Mouse (Mus musculus): Measurements from ENCODE around the gene Rbfox1. TPM values are rescaled to one million over a fixed set of nuclear protein-coding genes. Genes with fewer than 3 reads are reported as not detected.

The Rbfox1 gene
- polyA plus RNA-seq, 1 experiment from 2014 or later = 7.5 TPM

GRCm38 (mm10) chr16:7365878-7366277, 1480.7 kb downstream of the Rbfox1 start:
- Histone ChIP-seq H3K4me1 (ENCODE audit: control insufficient read depth, insufficient read depth, low read length) (no peaks in the 10 kb centered on the region), H3K4me2 (replicated peaks; ENCODE audit: low read depth, low read length) (no peak overlapping the region), H3K4me3 (ENCODE audit: low read length) (no peak overlapping the region), H3K27me3 (ENCODE audit: control insufficient read depth, insufficient read depth, low read length) (no peaks in the 10 kb centered on the region), H3K36me3 (ENCODE audit: control insufficient read depth, insufficient read depth, low read length) (no peaks in the 10 kb centered on the region), H3K27ac (ENCODE audit: low read depth, low read length) (no peak overlapping the region), H3K9ac (ENCODE audit: low read depth, low read length) (no peak overlapping the region), H3K9me3 (ENCODE audit: control insufficient read depth, low read length) (no peaks in the 10 kb centered on the region)
- no peak for ATAC-seq (ENCODE audit: low FRiP score, low TSS enrichment)

- H3K4me1 ChIP-seq (ENCODE audit: control insufficient read depth, insufficient read depth, low read length) = no peaks in the 10 kb centered on the region
- no peak for ATAC-seq (ENCODE audit: low FRiP score, low TSS enrichment)
- no peak overlapping the region for H3K4me3 ChIP-seq (ENCODE audit: low read length)
- WGBS = 63% methylated on average over 3 of the region's 3 CpGs
- H3K4me2 ChIP-seq (replicated peaks; ENCODE audit: low read depth, low read length) = no peak overlapping the region
- H3K9me3 ChIP-seq (ENCODE audit: control insufficient read depth, low read length) = no peaks in the 10 kb centered on the region
- H3K9ac ChIP-seq (ENCODE audit: low read depth, low read length) = no peak overlapping the region
- no peaks in the 10 kb centered on the region for H3K27me3 ChIP-seq (ENCODE audit: control insufficient read depth, insufficient read depth, low read length)
- H3K27ac ChIP-seq (ENCODE audit: low read depth, low read length) = no peak overlapping the region
- no peaks in the 10 kb centered on the region for H3K36me3 ChIP-seq (ENCODE audit: control insufficient read depth, insufficient read depth, low read length)
Observed at GRCm38 (mm10) chr16:7374146-7374545, 1489.0 kb downstream of the Rbfox1 start.

DNA sequence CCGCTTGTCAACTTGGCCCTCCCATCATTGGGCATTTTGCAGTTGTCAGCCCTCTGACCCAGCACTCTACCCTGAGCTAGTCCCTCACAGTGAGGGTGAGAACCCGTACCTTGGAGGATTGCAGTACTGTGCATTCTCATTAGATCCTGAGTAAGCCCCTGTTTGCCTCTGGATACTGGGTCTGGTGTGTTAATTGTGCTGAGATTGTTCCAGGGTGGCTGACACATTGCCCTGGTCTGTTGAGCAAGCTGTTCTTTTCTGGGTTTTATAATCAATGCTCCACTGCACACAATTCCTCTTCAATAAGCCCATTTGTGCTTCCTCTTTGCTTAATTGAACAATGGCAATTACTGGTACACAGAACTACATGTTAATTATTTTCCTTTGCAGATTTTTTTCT, 1489.5 kb downstream of the Rbfox1 start:
- 63% methylated on average over 2 of the region's 2 CpGs for WGBS
- Histone ChIP-seq H3K4me2 (replicated peaks; ENCODE audit: low read depth, low read length) (no peak overlapping the region), H3K9ac (ENCODE audit: low read depth, low read length) (no peak overlapping the region), H3K4me3 (ENCODE audit: low read length) (no peak overlapping the region), H3K27ac (ENCODE audit: low read depth, low read length) (no peak overlapping the region), H3K9me3 (ENCODE audit: control insufficient read depth, low read length) (no peaks in the 10 kb centered on the region), H3K36me3 (ENCODE audit: control insufficient read depth, insufficient read depth, low read length) (no peaks in the 10 kb centered on the region), H3K27me3 (ENCODE audit: control insufficient read depth, insufficient read depth, low read length) (no peaks in the 10 kb centered on the region), H3K4me1 (ENCODE audit: control insufficient read depth, insufficient read depth, low read length) (no peaks in the 10 kb centered on the region)
- no peak for ATAC-seq (ENCODE audit: low FRiP score, low TSS enrichment)

- no peaks in the 10 kb centered on the region for H3K27me3 ChIP-seq (ENCODE audit: control insufficient read depth, insufficient read depth, low read length)
- H3K27ac ChIP-seq (ENCODE audit: low read depth, low read length) = no peak overlapping the region
- no peak overlapping the region for H3K4me3 ChIP-seq (ENCODE audit: low read length)
- no peaks in the 10 kb centered on the region for H3K4me1 ChIP-seq (ENCODE audit: control insufficient read depth, insufficient read depth, low read length)
- no peak overlapping the region for H3K4me2 ChIP-seq (replicated peaks; ENCODE audit: low read depth, low read length)
- H3K9ac ChIP-seq (ENCODE audit: low read depth, low read length) = no peak overlapping the region
- H3K36me3 ChIP-seq (ENCODE audit: control insufficient read depth, insufficient read depth, low read length) = no peaks in the 10 kb centered on the region
- ATAC-seq (ENCODE audit: low FRiP score, low TSS enrichment) = no peak
- H3K9me3 ChIP-seq (ENCODE audit: control insufficient read depth, low read length) = no peaks in the 10 kb centered on the region
Observed at GRCm38 (mm10) chr16:7396101-7396500, 1510.9 kb downstream of the Rbfox1 start.

DNA sequence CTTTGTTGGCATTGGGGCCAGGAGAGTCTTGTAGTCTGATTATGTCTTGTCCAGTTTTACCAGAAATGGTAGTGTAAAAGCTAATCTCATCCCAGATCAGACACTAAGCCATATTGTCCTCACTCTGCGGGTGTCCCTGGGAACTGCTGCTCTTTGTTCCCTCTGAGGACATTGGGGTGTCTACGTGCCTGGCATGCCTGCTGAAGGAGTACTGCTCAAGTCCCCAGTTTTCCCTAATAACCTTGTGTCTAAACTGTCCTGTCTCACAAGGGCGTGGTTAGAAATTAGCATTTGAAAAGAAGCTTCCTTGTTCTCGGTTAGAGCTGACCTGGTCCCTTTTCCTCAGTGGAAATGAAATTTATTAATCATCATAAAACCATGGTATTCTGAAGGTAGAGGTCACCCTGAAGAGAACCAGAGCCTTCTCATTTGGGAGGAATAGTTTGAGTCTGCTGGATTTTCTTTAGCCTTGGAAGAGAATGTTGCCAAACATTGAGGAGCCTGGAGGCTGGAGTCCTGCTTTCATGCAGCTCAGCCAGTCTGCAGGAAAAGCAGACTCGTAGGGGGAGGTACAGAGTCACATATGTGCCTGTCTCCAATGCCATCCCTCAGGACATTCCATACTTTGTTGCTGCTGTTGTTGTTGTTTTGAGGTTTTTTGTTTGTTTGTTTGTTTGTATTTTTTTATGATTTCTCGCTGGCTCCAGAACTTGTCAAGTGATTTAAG, 1519.8 kb downstream of the Rbfox1 start:
- no peak overlapping the region for H3K9ac ChIP-seq (ENCODE audit: low read depth, low read length)
- H3K27me3 ChIP-seq (ENCODE audit: control insufficient read depth, insufficient read depth, low read length) = no peaks in the 10 kb centered on the region
- H3K27ac ChIP-seq (ENCODE audit: low read depth, low read length) = no peak overlapping the region
- H3K4me2 ChIP-seq (replicated peaks; ENCODE audit: low read depth, low read length) = no peak overlapping the region
- no peaks in the 10 kb centered on the region for H3K4me1 ChIP-seq (ENCODE audit: control insufficient read depth, insufficient read depth, low read length)
- 55% methylated on average over 6 of the region's 6 CpGs for WGBS
- no peaks in the 10 kb centered on the region for H3K9me3 ChIP-seq (ENCODE audit: control insufficient read depth, low read length)
- no peak overlapping the region for H3K4me3 ChIP-seq (ENCODE audit: low read length)
- no peak for ATAC-seq (ENCODE audit: low FRiP score, low TSS enrichment)
- no peaks in the 10 kb centered on the region for H3K36me3 ChIP-seq (ENCODE audit: control insufficient read depth, insufficient read depth, low read length)

DNA sequence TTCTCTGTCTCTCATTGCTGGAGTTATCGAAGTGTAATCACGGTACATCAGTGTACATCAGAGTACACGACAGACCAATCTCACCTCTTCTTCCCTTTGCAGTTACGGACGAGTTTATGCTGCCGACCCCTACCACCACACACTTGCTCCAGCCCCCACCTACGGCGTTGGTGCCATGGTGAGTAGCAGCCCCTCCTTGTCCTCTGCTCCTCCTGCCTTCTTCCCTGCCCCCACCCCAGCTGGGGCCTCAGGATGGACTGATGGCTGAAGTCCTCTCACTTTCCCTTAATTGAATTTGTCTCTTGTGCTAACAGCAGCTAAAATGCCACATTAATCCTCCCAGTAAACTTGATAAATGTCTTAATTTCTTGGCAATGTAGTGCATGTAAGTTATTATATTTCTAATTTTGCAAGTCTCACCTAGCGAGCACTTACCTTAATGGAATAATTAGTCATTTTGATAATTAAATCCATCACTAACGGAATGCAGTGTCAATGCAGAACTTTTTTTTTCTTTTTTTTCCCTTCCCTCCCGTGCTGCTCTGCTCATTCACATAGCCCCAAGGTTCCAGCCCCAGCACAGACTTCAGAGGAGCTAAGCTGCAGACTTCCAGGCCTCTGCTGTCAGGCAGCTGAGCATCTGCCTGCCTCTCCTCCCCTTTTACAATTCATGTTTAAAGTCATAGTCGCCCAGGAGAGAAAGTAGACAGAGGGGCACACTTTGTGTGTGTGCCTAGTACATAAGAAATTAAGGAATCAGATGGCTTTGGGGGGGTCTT, 1522.9 kb downstream of the Rbfox1 start:
- no peak overlapping the region for H3K4me2 ChIP-seq (replicated peaks; ENCODE audit: low read depth, low read length)
- no peak overlapping the region for H3K27ac ChIP-seq (ENCODE audit: low read depth, low read length)
- H3K9ac ChIP-seq (ENCODE audit: low read depth, low read length) = no peak overlapping the region
- no peaks in the 10 kb centered on the region for H3K36me3 ChIP-seq (ENCODE audit: control insufficient read depth, insufficient read depth, low read length)
- 41% methylated on average over 12 of the region's 12 CpGs for WGBS
- no peaks in the 10 kb centered on the region for H3K9me3 ChIP-seq (ENCODE audit: control insufficient read depth, low read length)
- no peaks in the 10 kb centered on the region for H3K27me3 ChIP-seq (ENCODE audit: control insufficient read depth, insufficient read depth, low read length)
- no peaks in the 10 kb centered on the region for H3K4me1 ChIP-seq (ENCODE audit: control insufficient read depth, insufficient read depth, low read length)
- H3K4me3 ChIP-seq (ENCODE audit: low read length) = no peak overlapping the region
- 0 out of 2 replicates have a peak, but pooled peaks have one; percentile 55 for ATAC-seq (ENCODE audit: low FRiP score, low TSS enrichment)

- Histone ChIP-seq H3K27me3 (ENCODE audit: control insufficient read depth, insufficient read depth, low read length) (no peaks in the 10 kb centered on the region), H3K9me3 (ENCODE audit: control insufficient read depth, low read length) (no peaks in the 10 kb centered on the region), H3K36me3 (ENCODE audit: control insufficient read depth, insufficient read depth, low read length) (no peaks in the 10 kb centered on the region), H3K4me2 (replicated peaks; ENCODE audit: low read depth, low read length) (peak overlapping the region; percentile 30), H3K27ac (ENCODE audit: low read depth, low read length) (peak overlapping the region; percentile 20; the same call in 1 of the 2 replicates), H3K4me1 (ENCODE audit: control insufficient read depth, insufficient read depth, low read length) (no peaks in the 10 kb centered on the region), H3K9ac (ENCODE audit: low read depth, low read length) (no peak overlapping the region), H3K4me3 (ENCODE audit: low read length) (peak overlapping the region; percentile 4; the same call in 1 of the 2 replicates)
- WGBS = 11% methylated on average over 12 of the region's 12 CpGs
- ATAC-seq (ENCODE audit: low FRiP score, low TSS enrichment) = peak; percentile 85
Observed at GRCm38 (mm10) chr16:7419655-7420281, 1534.6 kb downstream of the Rbfox1 start.

- no peak for ATAC-seq (ENCODE audit: low FRiP score, low TSS enrichment)
- no peaks in the 10 kb centered on the region for H3K9me3 ChIP-seq (ENCODE audit: control insufficient read depth, low read length)
- no peak overlapping the region for H3K27ac ChIP-seq (ENCODE audit: low read depth, low read length)
- no peaks in the 10 kb centered on the region for H3K27me3 ChIP-seq (ENCODE audit: control insufficient read depth, insufficient read depth, low read length)
- H3K9ac ChIP-seq (ENCODE audit: low read depth, low read length) = no peak overlapping the region
- no peak overlapping the region for H3K4me2 ChIP-seq (replicated peaks; ENCODE audit: low read depth, low read length)
- 87% methylated on average over 3 of the region's 3 CpGs for WGBS
- H3K4me1 ChIP-seq (ENCODE audit: control insufficient read depth, insufficient read depth, low read length) = no peaks in the 10 kb centered on the region
- H3K36me3 ChIP-seq (ENCODE audit: control insufficient read depth, insufficient read depth, low read length) = no peaks in the 10 kb centered on the region
- no peak overlapping the region for H3K4me3 ChIP-seq (ENCODE audit: low read length)
Observed at GRCm38 (mm10) chr16:7425386-7426089, 1540.4 kb downstream of the Rbfox1 start.

Data from kidney, embryonic 14.5 days (tissue).